Mouse (Mus musculus) heart, adult 2 months (tissue): ENCODE data around the gene Ddx27. TPM values are rescaled to one million over a fixed set of nuclear protein-coding genes. Genes with fewer than 3 reads are reported as not detected.

ENCODE experiments used
- DNase-seq, 2 experiments: peaks; one replicate each; pipeline ENCODE4 v3.0.0; 2021
- H3K27ac ChIP-seq: fragments of 200-600 bp; 2 replicates; pipeline ENCODE4 v1.8.1; 2022
- H3K27me3 ChIP-seq: fragments of 200-500 bp; 2 replicates; pipeline ENCODE4 v1.6.1; 2012; ENCODE audit warnings: mild to moderate bottlenecking, low read length, inconsistent platforms, mixed read lengths; ENCODE audit not compliant: control insufficient read depth, insufficient read depth
- H3K36me3 ChIP-seq: fragments of 200-500 bp; 2 replicates; pipeline ENCODE4 v1.6.1; 2012; ENCODE audit warnings: low read length, inconsistent platforms; ENCODE audit not compliant: control insufficient read depth, insufficient read depth
- H3K4me1 ChIP-seq: fragments of 200-500 bp; 2 replicates; pipeline ENCODE4 v1.6.1; 2011; ENCODE audit warnings: low read length; ENCODE audit not compliant: control insufficient read depth, insufficient read depth
- H3K4me3 ChIP-seq: fragments of 200-600 bp; 2 replicates; pipeline ENCODE4 v1.8.1; 2022
- H3K79me2 ChIP-seq: fragments of 200-500 bp; replicated peaks from 2 replicates; pipeline ENCODE4 v1.6.1; 2012; ENCODE audit warnings: mild to moderate bottlenecking, inconsistent platforms, low read length, moderate library complexity, mixed read lengths; ENCODE audit not compliant: control insufficient read depth, insufficient read depth
- H3K9ac ChIP-seq: fragments of 200-500 bp; 2 replicates; pipeline ENCODE4 v1.6.1; 2012; ENCODE audit warnings: low read depth, mild to moderate bottlenecking, control low read depth, inconsistent platforms, low read length, mixed read lengths
- CTCF ChIP-seq: fragments of 200-600 bp; IDR thresholded peaks from 2 replicates; pipeline ENCODE4 v1.8.1; 2022; ENCODE audit warnings: antibody characterized with exemption, mild to moderate bottlenecking, moderate library complexity
- EP300 ChIP-seq: fragments of 200-500 bp; IDR thresholded peaks from 2 replicates; pipeline ENCODE4 v1.6.1; 2011; ENCODE audit warnings: low read depth, low read length, control low read depth; ENCODE audit not compliant: insufficient read depth
- POLR2A ChIP-seq: fragments of 200-500 bp; IDR thresholded peaks from 2 replicates; pipeline ENCODE4 v1.6.1; 2011; ENCODE audit warnings: mild to moderate bottlenecking, low read depth, low read length, control low read depth; ENCODE audit not compliant: insufficient read depth
- WGBS: fragments of 180-500 bp; shearing (Covaris S2); methylation state at CpG from one replicate; pipeline ENCODE4 v1.1.7; 2018; 5-methylcytosine and 5-hydroxymethylcytosine counted together
- intact Hi-C: fragments of 180-260 bp; cut with DNase I; formaldehyde crosslinking; loops from one replicate; pipeline ENCODE4 v1.15.1; 2025
- polyA plus RNA-seq: library from polyadenylated mRNA; depleted of rRNA; stranded (reverse); fragments of >200 nt; gene quantifications from 2 replicates; pipeline ENCODE4 v1.2.3, GENCODE M21; 2012
- total RNA-seq, 2 experiments: library from RNA; stranded (reverse); gene quantifications; 2 replicates each; pipeline ENCODE4 v1.2.3; 2021

The Ddx27 gene
- total and polyA plus RNA-seq, 3 experiments: 6.9 to 11.3 (median 10.9) TPM

- no peak for TF ChIP-seq CTCF
- TF ChIP-seq EP300: 0 out of 2 replicates have a peak, but pooled peaks have one; percentile 37
- TF ChIP-seq POLR2A: peak; percentile 85
- Histone ChIP-seq H3K27ac (peak within 1 kb of the TSS; percentile 93), H3K27me3 (no peaks in the 10 kb centered on the region), H3K79me2 (no peaks in the 10 kb centered on the region; the same call in 1 of the 2 replicates), H3K9ac (peak within 1 kb of the TSS; percentile 96), H3K4me3 (peak within 1 kb of the TSS; percentile 87), H3K36me3 (peaks cover 17% of the 10 kb centered on the region), H3K4me1 (peaks cover 11% of the 10 kb centered on the region)
- DNase-seq: peak; percentile 93 to 97
- intact Hi-C loops: loop anchor here (1.0 to 5.0 kb wide), 2 partner anchors 19 to 66 kb away; partner anchors contain the start of genes Ddx27 and Znfx1
- WGBS: under 1% methylated on average over 79 of the region's 88 CpGs
Observed at GRCm38 (mm10) chr2:166995796-166996532, 19.0 kb upstream of the Ddx27 start, which contains the start of gene Stau1. Gene Stau1 (minus strand): TSS chr2:166996299.

- peak overlapping the region; percentile 84 for H3K9ac ChIP-seq
- peaks cover 13% of the 10 kb centered on the region for H3K36me3 ChIP-seq
- H3K4me3 ChIP-seq: peak overlapping the region; percentile 55
- H3K27ac ChIP-seq: peak overlapping the region; percentile 93
- no peak for TF ChIP-seq CTCF
- TF ChIP-seq EP300: no peak
- TF ChIP-seq POLR2A: no peak
- no peaks in the 10 kb centered on the region; the same call in 1 of the 2 replicates for H3K79me2 ChIP-seq
- DNase-seq: no peak
- no peaks in the 10 kb centered on the region for H3K27me3 ChIP-seq
- peaks cover 9% of the 10 kb centered on the region for H3K4me1 ChIP-seq
- WGBS: 40% methylated on average over 8 of the region's 8 CpGs
- intact Hi-C loops: loop anchor here (1.0 to 5.0 kb wide), 2 partner anchors 19 to 66 kb away; partner anchors contain the start of genes Ddx27 and Znfx1
Observed at GRCm38 (mm10) chr2:166996533-166996894, 18.5 kb upstream of the Ddx27 start.

- no peak for DNase-seq
- Histone ChIP-seq H3K79me2 (no peaks in the 10 kb centered on the region), H3K27ac (no peak overlapping the region), H3K36me3 (no peaks in the 10 kb centered on the region), H3K4me1 (peaks cover 4% of the 10 kb centered on the region), H3K4me3 (no peak overlapping the region), H3K27me3 (no peaks in the 10 kb centered on the region), H3K9ac (no peak overlapping the region)
- TF ChIP-seq POLR2A (no peak), CTCF (no peak), EP300 (no peak)
- intact Hi-C loops: loop anchor here (5.0 kb wide), 1 partner anchor 94 kb away; the partner anchor contains the start of gene Cse1l
- WGBS: 70% methylated on average over 9 of the region's 9 CpGs
Observed at GRCm38 (mm10) chr2:167001486-167001885, 13.5 kb upstream of the Ddx27 start.

GRCm38 (mm10) chr2:167004099-167004854, 10.7 kb upstream of the Ddx27 start:
- Histone ChIP-seq H3K79me2 (no peaks in the 10 kb centered on the region), H3K27ac (no peak overlapping the region), H3K27me3 (no peaks in the 10 kb centered on the region), H3K36me3 (no peaks in the 10 kb centered on the region), H3K4me1 (peaks cover 1% of the 10 kb centered on the region; the same call in 1 of the 2 replicates), H3K9ac (no peak overlapping the region), H3K4me3 (no peak overlapping the region)
- WGBS: 38% methylated on average over 8 of the region's 8 CpGs
- intact Hi-C loops: loop anchor here (1.0 to 5.0 kb wide), 2 partner anchors 48 to 97 kb away; partner anchors contain the start of gene Cse1l
- TF ChIP-seq CTCF (peak; percentile 92), POLR2A (no peak), EP300 (no peak)
- DNase-seq: peak; percentile 45 to 58

GRCm38 (mm10) chr2:167006355-167006754, 8.6 kb upstream of the Ddx27 start:
- no peak overlapping the region for H3K27ac ChIP-seq
- H3K27me3 ChIP-seq: no peaks in the 10 kb centered on the region
- WGBS: 90% methylated on average over 2 of the region's 2 CpGs
- no peaks in the 10 kb centered on the region for H3K79me2 ChIP-seq
- H3K4me3 ChIP-seq: no peak overlapping the region
- H3K4me1 ChIP-seq: peaks cover 1% of the 10 kb centered on the region; the same call in 1 of the 2 replicates
- intact Hi-C loops: no loop called here
- TF ChIP-seq POLR2A (no peak), EP300 (no peak), CTCF (no peak)
- no peaks in the 10 kb centered on the region for H3K36me3 ChIP-seq
- no peak for DNase-seq
- H3K9ac ChIP-seq: no peak overlapping the region
